Mouse (Mus musculus) small intestine, adult 2 months (tissue): ENCODE results near the gene Sytl2. TPM values are rescaled to one million over a fixed set of nuclear protein-coding genes. Genes with fewer than 3 reads are reported as not detected.

Experiments
- H3K27ac ChIP-seq: fragments of 200-500 bp; 2 replicates; pipeline ENCODE4 v1.5.1; 2012; ENCODE audit warnings: low read depth, low read length, control low read depth, inconsistent platforms; ENCODE audit not compliant: insufficient read depth
- H3K27me3 ChIP-seq: fragments of 200-500 bp; 2 replicates; pipeline ENCODE4 v1.6.1; 2012; ENCODE audit warnings: mild to moderate bottlenecking, moderate library complexity, low read length, inconsistent platforms; ENCODE audit not compliant: control insufficient read depth, insufficient read depth
- H3K36me3 ChIP-seq: fragments of 200-500 bp; 2 replicates; pipeline ENCODE4 v1.6.1; 2012; ENCODE audit warnings: mild to moderate bottlenecking, low read length, control low read depth, inconsistent platforms; ENCODE audit not compliant: control insufficient read depth, insufficient read depth
- H3K4me1 ChIP-seq: fragments of 200-500 bp; 2 replicates; pipeline ENCODE4 v1.6.1; 2012; ENCODE audit warnings: low read length, inconsistent platforms, mixed read lengths; ENCODE audit not compliant: control insufficient read depth, insufficient read depth, insufficient read length
- H3K4me3 ChIP-seq: fragments of 200-500 bp; 2 replicates; pipeline ENCODE4 v1.5.1; 2012; ENCODE audit warnings: low read depth, mild to moderate bottlenecking, control low read depth, inconsistent platforms, low read length, moderate library complexity
- CTCF ChIP-seq: fragments of 200-500 bp; IDR thresholded peaks from 2 replicates; pipeline ENCODE4 v1.5.1; 2012; ENCODE audit warnings: low read depth, mild to moderate bottlenecking, control low read depth, inconsistent platforms, low read length, moderate library complexity, mixed read lengths; ENCODE audit not compliant: insufficient replicate concordance, insufficient read length; ENCODE audit errors: extremely low read depth
- POLR2A ChIP-seq: fragments of 200-500 bp; IDR thresholded peaks from 2 replicates; pipeline ENCODE4 v1.6.1; 2012; ENCODE audit warnings: low read depth, mild to moderate bottlenecking, control low read depth, inconsistent platforms, low read length, moderate library complexity
- WGBS: fragments of 180-500 bp; shearing (Covaris S2); methylation state at CpG from one replicate; pipeline ENCODE4 v1.1.7; 2018; 5-methylcytosine and 5-hydroxymethylcytosine counted together
- polyA plus RNA-seq: library from polyadenylated mRNA; depleted of rRNA; stranded (reverse); fragments of >200 nt; gene quantifications from 2 replicates; pipeline ENCODE4 v1.2.3, GENCODE M21; 2012

Sytl2 gene
- polyA plus RNA-seq, 1 experiment, result 5.1 TPM

DNA sequence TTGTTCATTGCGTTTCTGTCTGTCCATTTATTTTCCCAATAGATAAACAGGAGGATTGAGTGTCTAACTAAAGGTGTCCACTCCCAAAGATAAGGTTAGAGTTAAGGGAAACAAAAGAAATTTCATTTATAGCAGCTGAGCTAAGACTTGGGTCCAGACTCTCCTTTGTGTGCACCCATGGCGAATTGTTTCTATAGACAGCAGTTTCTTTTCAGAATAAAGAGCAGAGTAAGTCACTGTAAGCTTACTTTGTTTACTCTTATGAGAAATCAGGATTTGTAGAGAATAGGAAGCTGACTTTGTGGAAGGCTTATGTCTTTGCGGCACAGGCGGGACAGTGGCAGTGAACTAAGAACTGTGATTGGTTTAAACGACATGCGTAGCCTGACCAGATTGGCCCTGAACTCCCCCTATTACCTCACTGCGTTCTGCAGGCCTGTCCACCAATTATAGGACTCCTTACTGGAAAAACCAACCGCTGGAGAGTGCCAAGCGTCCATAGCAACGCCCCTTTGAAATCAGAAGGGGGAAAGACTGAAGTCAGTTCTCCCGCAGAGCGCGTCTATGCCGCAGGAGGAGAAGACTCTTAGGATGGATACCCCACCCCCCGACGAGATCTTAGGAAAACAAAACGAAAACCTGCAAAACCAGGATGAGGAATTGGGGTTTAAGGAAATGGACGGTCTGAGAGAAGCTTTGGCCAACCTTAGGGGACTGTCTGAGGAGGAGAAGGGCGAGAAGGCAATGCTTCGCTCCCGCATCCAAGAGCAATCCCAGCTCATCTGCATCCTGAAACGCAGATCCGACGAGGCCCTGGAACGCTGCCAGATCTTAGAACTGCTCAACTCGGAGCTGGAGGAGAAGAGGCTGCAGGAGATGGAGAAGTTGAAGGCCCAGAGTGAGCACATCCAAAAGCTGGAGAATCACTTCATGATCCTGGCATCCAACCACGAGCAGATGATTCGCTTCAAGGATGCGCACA lies 124.3 kb downstream of the Sytl2 start, which contains the start of gene Ccdc89:
Ccdc89 (plus strand) TSS at position 558 of the 982 bp plus-strand sequence.
- Histone ChIP-seq H3K4me3 (peak within 1 kb of the TSS; percentile 56), H3K27ac (no peak within 1 kb of the TSS), H3K36me3 (no peaks in the 10 kb centered on the region), H3K4me1 (no peaks in the 10 kb centered on the region), H3K27me3 (no peaks in the 10 kb centered on the region)
- 19% methylated on average over 29 of the region's 29 CpGs for WGBS
- TF ChIP-seq POLR2A, result peak; percentile 16; the same call in 1 of the 2 replicates
- TF ChIP-seq CTCF, result no peak

DNA sequence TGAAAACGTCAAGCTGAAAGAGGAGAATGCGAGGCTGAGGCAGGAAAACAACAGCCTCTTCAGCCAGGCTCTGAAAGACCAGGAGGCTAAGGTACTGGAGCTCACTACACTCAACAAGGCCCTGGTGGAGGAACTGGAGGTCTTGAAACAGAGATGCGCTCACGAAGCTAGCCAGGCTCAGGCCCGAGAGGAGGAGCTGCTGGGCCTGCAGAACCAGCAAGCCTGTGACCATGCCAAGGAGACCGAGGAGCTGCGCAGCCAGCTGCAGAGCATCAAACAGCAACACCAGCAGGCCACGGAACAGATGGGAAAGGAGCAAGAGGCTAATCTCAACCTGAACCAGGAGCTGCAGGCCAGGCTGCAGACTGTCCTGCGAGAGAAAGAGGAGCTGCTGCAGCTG lies 125.0 kb downstream of the Sytl2 start:
- Histone ChIP-seq H3K27me3 (no peaks in the 10 kb centered on the region), H3K4me3 (peak overlapping the region; percentile 56; the same call in 1 of the 2 replicates), H3K27ac (no peak overlapping the region), H3K4me1 (no peaks in the 10 kb centered on the region), H3K36me3 (no peaks in the 10 kb centered on the region)
- TF ChIP-seq POLR2A, result no peak
- TF ChIP-seq CTCF, result no peak
- 64% methylated on average over 9 of the region's 9 CpGs for WGBS

DNA sequence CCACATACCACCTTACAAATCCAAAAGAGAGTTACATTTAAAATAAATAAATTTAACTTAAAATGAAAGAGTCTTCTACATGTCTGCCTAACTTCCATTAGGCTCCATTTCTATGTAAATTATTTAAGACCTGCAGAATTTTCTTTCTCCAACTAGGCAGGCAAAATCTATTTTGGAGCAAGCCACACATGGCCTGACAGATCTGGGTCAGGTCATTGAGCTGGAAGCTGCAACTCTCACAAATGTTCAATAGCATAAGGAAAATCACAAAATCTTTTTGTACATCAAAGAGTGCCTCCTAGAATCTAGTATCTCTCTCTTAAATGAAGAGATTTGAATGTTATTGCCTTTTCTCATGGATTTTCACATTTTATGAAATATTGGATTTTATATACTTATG lies 130.2 kb downstream of the Sytl2 start:
- H3K4me1 ChIP-seq, result no peaks in the 10 kb centered on the region
- H3K36me3 ChIP-seq, result no peaks in the 10 kb centered on the region
- no peak overlapping the region for H3K4me3 ChIP-seq
- H3K27ac ChIP-seq, result no peak overlapping the region
- no peak for TF ChIP-seq CTCF
- no peaks in the 10 kb centered on the region for H3K27me3 ChIP-seq

DNA sequence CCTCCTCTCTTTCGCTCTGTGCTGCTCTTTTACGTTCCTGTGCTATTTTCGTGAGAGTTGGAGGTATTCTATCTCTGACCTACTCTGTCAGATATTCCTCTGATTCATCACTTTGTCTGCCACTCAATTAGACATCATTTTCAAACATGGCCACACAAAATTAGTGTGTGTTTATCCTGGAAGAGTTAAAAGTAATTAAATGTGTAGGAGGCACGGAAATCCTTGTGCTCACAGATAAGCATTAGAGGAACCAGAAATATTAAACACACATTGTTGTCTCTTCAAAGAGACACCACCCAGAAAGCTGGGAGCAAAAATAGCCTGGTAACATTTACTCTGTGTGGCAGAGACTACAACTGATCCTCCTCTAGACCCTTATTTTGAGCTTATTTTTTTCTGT lies 138.0 kb downstream of the Sytl2 start:
- no peak overlapping the region for H3K27ac ChIP-seq
- no peak overlapping the region for H3K4me3 ChIP-seq
- no peaks in the 10 kb centered on the region for H3K27me3 ChIP-seq
- H3K4me1 ChIP-seq, result 0 out of 2 replicates have a peak, but pooled peaks cover 3% of the 10 kb centered on the region
- H3K36me3 ChIP-seq, result peaks cover 2% of the 10 kb centered on the region; the same call in 1 of the 2 replicates
- TF ChIP-seq POLR2A (no peak), CTCF (no peak)
- WGBS, result 79% methylated on average over 4 of the region's 4 CpGs

DNA sequence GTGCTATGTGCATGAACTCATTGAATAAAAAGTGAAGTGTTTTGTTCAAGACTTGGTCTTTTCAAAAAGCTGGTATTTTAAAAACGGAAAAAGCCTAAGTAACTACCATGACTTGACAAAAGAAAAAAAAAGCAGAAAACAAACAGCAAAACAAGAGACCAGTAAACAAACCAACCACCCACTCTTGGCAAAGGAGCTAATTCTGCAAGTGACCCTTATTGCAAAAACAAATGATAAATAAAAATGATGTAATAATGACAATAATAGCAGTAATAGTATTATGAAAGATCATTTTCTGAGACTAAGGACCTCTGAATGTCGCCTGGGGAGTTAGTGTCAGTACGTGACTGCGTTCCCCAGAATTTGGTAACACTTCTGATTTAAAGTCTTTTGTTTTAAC lies 140.0 kb downstream of the Sytl2 start:
- WGBS, result 13% methylated on average over 4 of the region's 4 CpGs
- H3K4me3 ChIP-seq, result no peak overlapping the region
- peak overlapping the region; percentile 25 for H3K27ac ChIP-seq

DNA sequence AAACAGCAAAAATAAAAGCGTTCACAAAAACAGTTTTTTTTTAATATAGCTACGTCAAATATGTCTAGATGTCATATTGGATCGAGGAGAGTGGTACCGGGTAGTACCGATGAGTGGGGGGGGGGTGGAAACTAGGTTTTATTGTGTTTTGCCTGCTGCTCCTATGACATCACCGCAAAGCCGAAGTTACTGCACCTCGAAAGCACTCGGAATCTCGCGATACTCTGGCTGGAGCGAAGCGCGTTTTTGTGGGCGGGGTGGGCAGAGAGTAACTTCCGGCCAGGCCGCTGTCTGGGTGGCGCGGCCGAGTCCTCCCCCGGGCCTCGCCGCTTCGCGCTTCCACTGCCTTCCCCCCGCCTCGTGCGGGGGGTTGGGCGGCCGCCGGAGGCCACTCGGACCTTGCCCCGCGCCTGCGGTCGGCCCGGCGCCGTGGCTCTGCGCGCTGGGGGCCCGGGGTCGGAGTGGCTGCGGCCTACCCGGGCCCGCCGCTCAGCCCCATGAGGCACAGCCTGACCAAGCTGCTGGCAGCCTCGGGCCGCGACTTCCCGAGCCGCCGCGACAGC lies 140.5 kb downstream of the Sytl2 start, which contains the start of gene Crebzf:
Crebzf (plus strand) TSS at position 212 of the 563 bp plus-strand sequence.
- WGBS, result under 1% methylated on average over 53 of the region's 54 CpGs

More for the DNA sequence above, 140.0 kb downstream of the Sytl2 start:
- TF ChIP-seq CTCF (no peak), POLR2A (no peak)
- peaks cover 5% of the 10 kb centered on the region for H3K36me3 ChIP-seq
- 0 out of 2 replicates have a peak, but pooled peaks cover 3% of the 10 kb centered on the region for H3K4me1 ChIP-seq
- no peaks in the 10 kb centered on the region for H3K27me3 ChIP-seq

More for the DNA sequence above, 140.5 kb downstream of the Sytl2 start, which contains the start of gene Crebzf:
- peak within 1 kb of the TSS; percentile 95 for H3K4me3 ChIP-seq
- peaks cover 8% of the 10 kb centered on the region for H3K36me3 ChIP-seq
- peak within 1 kb of the TSS; percentile 89 for H3K27ac ChIP-seq
- no peaks in the 10 kb centered on the region for H3K27me3 ChIP-seq
- TF ChIP-seq POLR2A (peak; percentile 89), CTCF (no peak)
- H3K4me1 ChIP-seq, result 0 out of 2 replicates have a peak, but pooled peaks cover 3% of the 10 kb centered on the region
